Mouse (Mus musculus) ES-Bruce4 (cell line): Measurements from ENCODE around the gene Odf2l.

Experiments used
- CTCF ChIP-seq: IDR thresholded peaks from one replicate; pipeline ENCODE4 v1.8.1; 2011; ENCODE audit warnings: low read depth, low read length
- POLR2A ChIP-seq: IDR thresholded peaks from one replicate; pipeline ENCODE4 v1.8.1; 2011; ENCODE audit warnings: low read length; ENCODE audit not compliant: insufficient read depth

DNA sequence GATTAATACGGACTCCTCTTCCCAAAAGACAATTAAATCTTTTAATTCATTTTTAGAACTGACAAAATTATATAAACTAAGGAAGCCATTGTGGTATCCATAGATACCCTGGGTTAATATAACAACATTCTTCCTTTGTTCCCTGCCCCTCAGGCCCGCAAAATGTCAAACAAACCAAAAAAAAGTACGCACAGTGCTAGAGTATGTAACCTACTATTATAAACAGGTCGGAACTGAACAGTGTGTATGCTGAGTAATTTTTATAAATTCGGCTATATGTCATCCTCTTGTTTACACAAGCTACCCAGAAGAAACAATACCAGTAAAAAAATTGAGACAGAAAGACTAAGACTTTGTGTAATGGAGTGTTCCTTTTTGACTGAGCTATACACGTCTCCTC lies 40.0 kb upstream of the Odf2l start:
- TF ChIP-seq CTCF (no peak), POLR2A (no peak)
